Mouse (Mus musculus) embryo, embryonic 10 days (tissue): ENCODE measurements at regions not wholly inside any gene's neighbourhood (a gene's known extent, or its start where the extent isn't known, plus 50 kb on each side); places are given as distances from the start of the nearest gene placed in this dataset.

Experiments
- DNase-seq: peaks from one replicate; pipeline ENCODE4 v3.0.0-alpha.2; 2015; ENCODE audit warnings: low spot score

GRCm38 (mm10) chr6:88964071-88964470, 62.0 kb downstream of the Tpra1 start:
- DNase-seq, result no peak

GRCm38 (mm10) chr6:88964911-88965310, 62.9 kb downstream of the Tpra1 start:
- DNase-seq, result no peak

GRCm38 (mm10) chr6:88965361-88966226, 63.5 kb downstream of the Tpra1 start:
- no peak for DNase-seq

- no peak for DNase-seq
Observed at GRCm38 (mm10) chr6:88966501-88966900, 64.5 kb downstream of the Tpra1 start.

GRCm38 (mm10) chr6:88968842-88969241, 66.8 kb downstream of the Tpra1 start:
- no peak for DNase-seq

GRCm38 (mm10) chr6:88971729-88972128, 69.7 kb downstream of the Tpra1 start:
- peak; percentile 81 for DNase-seq

- no peak for DNase-seq
Observed at GRCm38 (mm10) chr6:88974457-88974856, 72.4 kb downstream of the Tpra1 start.

- peak; percentile 66 for DNase-seq
Observed at GRCm38 (mm10) chr6:88976581-88976980, 74.5 kb downstream of the Tpra1 start.

GRCm38 (mm10) chr6:88976994-88977393, 74.9 kb downstream of the Tpra1 start:
- DNase-seq, result peak; percentile 76

- DNase-seq, result no peak
Observed at GRCm38 (mm10) chr6:88978970-88979369, 76.9 kb downstream of the Tpra1 start.

- peak; percentile 86 for DNase-seq
Observed at GRCm38 (mm10) chr6:88980112-88980511, 78.1 kb downstream of the Tpra1 start.

GRCm38 (mm10) chr6:88981544-88981943, 79.5 kb downstream of the Tpra1 start:
- DNase-seq, result peak; percentile 48

- no peak for DNase-seq
Observed at GRCm38 (mm10) chr6:88984170-88984569, 82.1 kb downstream of the Tpra1 start.

- DNase-seq, result no peak
Observed at GRCm38 (mm10) chr6:88984863-88985262, 82.8 kb downstream of the Tpra1 start.

GRCm38 (mm10) chr6:88988551-88988950, 86.5 kb downstream of the Tpra1 start:
- no peak for DNase-seq

GRCm38 (mm10) chr6:88989617-88990299, 87.7 kb downstream of the Tpra1 start:
- DNase-seq, result no peak

GRCm38 (mm10) chr6:88990300-88990685, 88.2 kb downstream of the Tpra1 start:
- DNase-seq, result no peak

- no peak for DNase-seq
Observed at GRCm38 (mm10) chr6:88995077-88995476, 93.0 kb downstream of the Tpra1 start.

- no peak for DNase-seq
Observed at GRCm38 (mm10) chr6:88998927-88999722, 97.1 kb downstream of the Tpra1 start.

- no peak for DNase-seq
Observed at GRCm38 (mm10) chr6:89000359-89000758, 98.3 kb downstream of the Tpra1 start.

GRCm38 (mm10) chr6:89003197-89003923, 101.3 kb downstream of the Tpra1 start:
- DNase-seq, result no peak

GRCm38 (mm10) chr6:89005094-89005493, 103.0 kb downstream of the Tpra1 start:
- no peak for DNase-seq
